Mouse (Mus musculus) left cerebral cortex, postnatal 10 days (tissue): ENCODE measurements around the gene Serinc5. TPM values are rescaled to one million over a fixed set of nuclear protein-coding genes. Genes with fewer than 3 reads are reported as not detected.

Experiments used
- DNase-seq, 2 experiments: peaks; one replicate each; pipeline ENCODE4 v3.0.0; 2021 to 2022; ENCODE audit warnings: low spot score in 2 of 2, mixed read lengths in 1 of 2; ENCODE audit errors: extremely low spot score in 1 of 2
- intact Hi-C: fragments of 180-260 bp; cut with DNase I; formaldehyde crosslinking; loops from one replicate; pipeline ENCODE4 v1.15.1; 2025
- total RNA-seq, 2 experiments: library from RNA; stranded (reverse); gene quantifications; 2 replicates each; pipeline ENCODE4 v1.2.3; 2021

The Serinc5 gene
- total RNA-seq, 2 experiments from 2014 or later = 48.0 to 55.7 TPM

DNA sequence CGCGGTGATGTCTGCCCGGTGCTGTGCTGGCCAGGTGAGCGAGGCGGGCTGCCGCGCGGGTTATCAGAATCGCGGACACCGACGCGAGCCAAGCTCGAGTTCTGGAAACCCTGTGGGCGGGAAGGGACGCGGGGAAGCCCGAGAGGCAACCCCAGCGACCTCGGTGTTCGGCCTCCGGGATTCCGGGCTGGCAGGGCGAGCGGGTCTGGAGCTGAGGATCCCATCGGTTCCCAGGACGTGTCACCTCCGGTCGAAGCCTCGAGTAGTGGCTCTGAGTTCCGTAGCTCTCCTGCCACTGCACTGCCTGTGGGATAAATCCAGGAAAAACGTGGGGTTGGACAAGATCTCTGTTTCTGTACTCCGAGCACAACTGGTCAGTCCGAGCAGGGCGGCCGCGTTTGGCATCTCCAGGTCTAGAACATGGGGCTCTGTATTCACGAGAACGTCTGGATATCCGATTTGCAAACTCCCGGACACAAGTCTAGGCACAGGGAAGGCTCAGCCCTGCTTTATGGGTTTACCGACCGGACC, 428 bp downstream of the Serinc5 start:
- no peak for DNase-seq
- intact Hi-C loops = no loop called here

DNA sequence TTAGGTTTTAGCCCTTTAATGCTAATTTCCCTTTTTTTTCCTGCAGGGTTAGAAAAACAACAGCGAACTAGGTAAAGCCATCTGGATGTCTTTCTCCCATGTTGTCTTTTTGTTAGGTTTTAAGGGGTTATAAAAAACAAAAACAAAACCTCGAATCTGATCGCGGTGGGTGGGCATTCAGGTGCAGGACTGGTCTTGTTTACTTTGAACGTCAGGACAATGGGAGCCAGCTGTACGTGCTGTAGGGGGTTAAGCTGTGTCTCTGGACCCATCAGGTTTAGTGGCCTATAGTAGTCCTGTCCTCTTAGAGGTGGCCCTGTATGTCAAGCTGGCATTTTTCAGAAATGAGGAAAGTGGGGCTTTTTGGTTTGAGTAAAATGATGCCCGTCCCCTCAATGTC, 1.0 kb downstream of the Serinc5 start:
- intact Hi-C loops = no loop called here
- DNase-seq = no peak

DNA sequence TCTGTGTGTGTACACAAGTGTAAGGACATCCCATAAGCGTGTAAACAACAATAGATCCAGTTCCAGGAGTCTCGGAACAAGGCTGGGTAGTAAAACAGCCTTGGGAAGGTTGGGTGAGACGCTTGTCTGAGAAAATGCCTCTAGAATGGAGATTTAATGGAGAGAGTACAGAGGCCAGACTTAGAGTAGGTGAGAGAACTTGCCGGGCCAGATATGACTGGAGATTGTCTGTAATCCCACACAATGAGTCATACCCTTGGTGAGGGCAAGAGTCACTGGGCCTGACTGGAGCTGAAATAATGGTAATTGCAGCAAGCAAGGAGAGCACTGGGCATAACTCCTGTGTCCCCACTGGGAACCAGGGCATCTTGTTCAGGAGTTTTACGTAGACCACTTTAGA, 2.2 kb downstream of the Serinc5 start:
- DNase-seq = no peak
- intact Hi-C loops = no loop called here

DNA sequence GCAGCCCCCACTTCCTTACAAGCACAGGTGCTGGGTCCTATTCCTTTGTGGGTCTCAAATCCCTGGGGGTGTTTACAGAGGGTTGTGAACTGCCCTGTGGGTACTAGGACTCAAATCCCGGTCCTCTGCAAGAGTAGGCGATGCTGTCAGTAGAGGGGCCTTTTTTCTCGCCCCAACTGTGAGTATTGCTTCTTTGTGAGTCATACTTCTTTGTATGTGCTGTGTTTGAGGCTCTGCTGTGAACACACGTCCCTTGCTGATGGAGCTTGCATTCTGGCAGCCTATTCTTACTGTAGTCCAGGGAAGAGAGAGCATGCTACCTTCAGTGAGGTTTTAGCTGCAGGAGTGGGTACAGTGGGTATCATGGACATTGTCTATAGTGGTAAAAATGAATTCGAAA, 4.3 kb downstream of the Serinc5 start:
- intact Hi-C loops = no loop called here
- DNase-seq = no peak

DNA sequence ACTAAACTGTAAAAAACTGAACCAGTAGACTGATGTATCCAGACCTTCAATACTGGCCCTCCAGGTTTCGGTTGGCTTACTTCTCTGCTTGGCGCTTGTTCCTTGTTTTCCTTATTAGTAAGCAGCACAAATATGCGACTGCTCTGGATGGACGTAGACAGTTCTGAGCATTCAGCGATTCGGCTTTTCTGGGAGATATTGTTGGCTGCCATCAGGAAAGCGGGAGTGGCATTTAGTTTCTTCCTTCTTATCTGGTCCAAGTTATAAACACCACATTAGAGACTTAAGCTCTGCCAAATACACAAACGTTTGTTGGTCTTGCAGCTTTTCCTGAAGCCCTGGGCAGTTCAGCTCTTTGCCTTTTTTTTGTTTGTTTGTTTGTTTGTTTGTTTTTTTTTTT, 5.6 kb downstream of the Serinc5 start:
- intact Hi-C loops = no loop called here
- DNase-seq = no peak

DNA sequence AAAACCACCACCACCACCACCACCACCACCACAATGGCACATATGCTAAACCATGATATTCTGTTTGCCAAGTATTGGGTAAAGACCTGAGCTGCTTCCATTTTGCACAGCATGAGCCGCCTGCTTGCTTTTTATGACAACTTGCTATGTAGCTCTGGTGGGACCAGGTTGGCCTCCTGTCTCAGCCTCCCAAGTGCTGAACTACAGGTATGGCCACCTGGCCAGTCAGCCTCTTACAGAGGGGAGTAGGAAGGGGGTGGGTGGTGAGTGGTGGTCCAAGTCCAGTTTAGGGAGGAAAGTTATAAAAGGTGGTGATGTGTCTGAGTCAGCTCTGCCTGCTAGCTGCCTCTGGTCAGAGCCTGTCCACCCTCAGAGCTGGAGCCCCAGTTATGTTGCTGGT, 15.3 kb downstream of the Serinc5 start:
- intact Hi-C loops = no loop called here

DNA sequence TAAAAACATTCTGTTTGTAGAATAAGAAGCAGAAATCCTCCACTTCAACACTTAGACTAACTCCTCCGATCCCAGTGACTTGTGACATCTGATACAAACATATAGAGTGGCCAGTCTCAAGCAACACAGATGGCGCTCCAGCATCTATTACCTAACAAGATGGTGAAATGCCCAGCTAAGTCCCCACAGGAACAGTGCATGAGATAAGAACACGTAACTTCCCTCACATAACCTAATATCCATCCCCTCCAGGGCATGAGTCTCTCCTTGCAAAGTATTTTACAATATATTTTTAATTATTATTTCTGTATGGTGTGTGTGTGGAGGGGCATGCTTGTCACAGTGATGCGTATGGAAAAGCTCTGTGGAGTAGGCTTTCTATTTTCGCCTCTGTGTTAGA, 15.8 kb downstream of the Serinc5 start:
- DNase-seq = no peak
- intact Hi-C loops = no loop called here

More for the DNA sequence above, 15.3 kb downstream of the Serinc5 start:
- DNase-seq = no peak

DNA sequence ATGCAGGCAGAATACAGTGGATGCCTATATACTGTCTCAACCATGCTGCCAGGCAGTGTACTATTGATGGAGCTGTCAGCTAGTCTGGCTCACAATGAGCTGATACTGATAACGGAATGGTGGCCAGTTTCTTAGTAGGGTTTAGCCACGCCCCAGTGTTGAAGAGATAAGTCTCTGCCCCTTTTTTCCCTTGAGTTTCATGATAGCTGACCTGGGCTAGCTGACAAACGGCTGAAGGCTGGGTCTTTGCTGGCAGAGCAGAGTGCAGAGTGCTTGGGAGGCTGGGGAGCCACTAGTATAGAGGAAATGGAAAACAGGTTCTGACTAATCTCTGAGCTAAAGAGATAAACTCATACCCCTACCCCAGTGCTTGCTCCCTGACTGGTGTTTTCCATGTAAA, 18.6 kb downstream of the Serinc5 start:
- no peak for DNase-seq
- intact Hi-C loops = no loop called here

DNA sequence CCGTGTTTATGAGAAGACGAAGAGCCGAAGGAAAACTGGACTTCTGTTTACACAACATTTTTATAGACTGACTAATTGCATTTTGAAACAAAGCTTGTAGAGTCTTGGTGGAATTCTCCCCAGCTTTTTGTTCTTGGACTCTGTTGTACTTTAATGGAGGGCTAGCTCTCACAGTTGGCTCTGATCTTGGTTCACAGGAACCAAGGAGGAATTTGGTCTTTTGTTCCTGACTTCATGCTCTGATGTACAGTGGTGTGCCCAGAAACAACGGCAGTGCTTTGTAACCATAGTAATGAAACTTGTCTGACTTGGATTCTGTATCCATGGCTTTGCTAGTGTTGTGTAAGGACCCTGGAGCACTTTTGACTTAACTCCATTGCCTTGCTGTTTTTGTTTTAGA, 20.6 kb downstream of the Serinc5 start:
- DNase-seq = no peak
- intact Hi-C loops = no loop called here

DNA sequence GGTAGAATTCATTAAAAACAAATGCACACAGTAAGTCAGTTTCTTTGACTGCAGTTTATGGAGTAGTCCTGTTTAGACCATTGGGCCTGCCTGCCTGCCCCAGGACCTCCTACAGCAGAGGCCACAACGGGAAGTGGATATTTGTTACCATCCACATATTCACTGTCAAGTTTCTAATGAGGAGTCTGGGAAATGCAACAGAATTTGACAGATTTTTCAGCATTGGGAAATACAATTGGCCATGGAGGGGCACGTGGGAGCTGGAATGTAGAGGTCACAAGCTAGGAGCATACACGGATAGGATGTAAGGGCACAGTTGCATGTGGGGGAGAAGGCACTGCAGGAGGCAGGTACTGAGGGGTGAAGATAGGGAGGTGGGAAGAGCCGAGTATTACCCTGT, 21.7 kb downstream of the Serinc5 start:
- intact Hi-C loops = no loop called here

DNA sequence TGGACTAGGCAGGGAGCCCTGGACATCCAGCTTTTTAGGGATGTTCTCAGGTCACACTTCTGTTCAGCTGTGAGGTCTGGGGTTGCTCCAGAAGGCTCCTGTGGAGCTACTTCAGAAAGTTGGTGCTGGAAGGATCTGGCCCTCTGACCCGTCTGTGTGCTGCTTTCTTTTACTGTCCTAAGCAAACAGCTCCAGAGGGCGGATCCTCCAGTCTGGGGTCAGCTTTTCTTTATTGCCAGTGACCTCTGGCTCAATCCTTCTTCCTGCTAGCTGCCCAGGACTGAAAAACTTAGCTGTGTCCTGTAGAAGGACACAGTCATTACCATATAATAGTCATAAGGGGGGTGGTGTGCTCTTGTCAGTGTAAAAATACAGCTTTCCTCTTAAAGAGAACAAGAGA, 24.1 kb downstream of the Serinc5 start:
- peak in 1 of 2 experiments; percentile 51 for DNase-seq
- intact Hi-C loops = no loop called here

More for the DNA sequence above, 21.7 kb downstream of the Serinc5 start:
- DNase-seq = no peak

DNA sequence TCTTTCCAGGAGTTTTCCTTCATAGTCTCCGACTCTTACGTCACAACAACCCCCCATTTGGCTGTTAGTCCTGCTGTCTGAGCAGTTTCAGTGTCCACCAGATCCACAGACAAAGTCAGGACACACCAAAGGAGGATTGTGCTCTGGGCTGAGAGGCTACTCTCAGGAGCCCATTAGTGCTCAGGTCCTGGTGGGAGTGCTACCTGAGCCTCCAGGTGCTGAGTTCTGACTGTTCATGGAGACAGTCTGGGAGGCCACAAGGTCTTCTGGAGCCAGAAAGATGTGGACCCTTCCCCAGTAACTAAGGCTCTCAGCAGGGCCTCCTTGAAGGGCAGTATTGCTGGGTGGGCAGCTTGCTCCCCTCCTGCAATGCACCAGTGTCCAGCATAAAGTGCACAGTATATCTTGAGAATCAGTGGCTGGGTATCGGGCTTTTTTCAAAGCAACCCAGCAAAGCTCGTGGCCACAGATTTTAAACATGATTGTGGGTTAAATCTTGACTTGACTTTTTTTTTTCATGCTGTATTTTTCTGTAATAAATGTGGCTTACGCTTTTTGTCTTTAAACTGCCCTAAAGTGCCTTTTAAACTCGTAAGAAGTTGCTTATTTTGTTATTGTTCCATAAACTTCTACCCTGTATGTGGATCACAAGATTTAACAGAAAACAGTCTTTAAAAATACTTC, 25.5 kb downstream of the Serinc5 start:
- intact Hi-C loops = no loop called here
- DNase-seq = no peak

DNA sequence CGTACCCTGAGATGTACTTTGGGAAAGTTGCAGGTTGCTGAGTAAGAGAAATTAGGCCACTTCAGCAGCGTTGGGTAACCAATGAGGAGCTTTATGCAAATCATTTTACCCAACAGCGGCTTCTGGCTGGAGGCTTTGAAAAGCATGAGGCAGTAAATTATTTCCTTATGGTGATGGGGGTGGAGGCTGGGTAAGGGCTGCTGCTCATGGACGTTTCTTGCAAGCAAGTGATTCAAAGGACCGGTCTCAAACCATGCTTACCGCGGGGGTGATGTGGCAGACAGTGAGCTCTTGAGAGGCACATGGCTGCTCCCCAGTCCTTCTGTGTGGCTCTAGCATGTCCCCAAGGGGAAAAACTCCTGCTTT, 26.0 kb downstream of the Serinc5 start:
- DNase-seq = peak in 1 of 2 experiments; percentile 44
- intact Hi-C loops = no loop called here

DNA sequence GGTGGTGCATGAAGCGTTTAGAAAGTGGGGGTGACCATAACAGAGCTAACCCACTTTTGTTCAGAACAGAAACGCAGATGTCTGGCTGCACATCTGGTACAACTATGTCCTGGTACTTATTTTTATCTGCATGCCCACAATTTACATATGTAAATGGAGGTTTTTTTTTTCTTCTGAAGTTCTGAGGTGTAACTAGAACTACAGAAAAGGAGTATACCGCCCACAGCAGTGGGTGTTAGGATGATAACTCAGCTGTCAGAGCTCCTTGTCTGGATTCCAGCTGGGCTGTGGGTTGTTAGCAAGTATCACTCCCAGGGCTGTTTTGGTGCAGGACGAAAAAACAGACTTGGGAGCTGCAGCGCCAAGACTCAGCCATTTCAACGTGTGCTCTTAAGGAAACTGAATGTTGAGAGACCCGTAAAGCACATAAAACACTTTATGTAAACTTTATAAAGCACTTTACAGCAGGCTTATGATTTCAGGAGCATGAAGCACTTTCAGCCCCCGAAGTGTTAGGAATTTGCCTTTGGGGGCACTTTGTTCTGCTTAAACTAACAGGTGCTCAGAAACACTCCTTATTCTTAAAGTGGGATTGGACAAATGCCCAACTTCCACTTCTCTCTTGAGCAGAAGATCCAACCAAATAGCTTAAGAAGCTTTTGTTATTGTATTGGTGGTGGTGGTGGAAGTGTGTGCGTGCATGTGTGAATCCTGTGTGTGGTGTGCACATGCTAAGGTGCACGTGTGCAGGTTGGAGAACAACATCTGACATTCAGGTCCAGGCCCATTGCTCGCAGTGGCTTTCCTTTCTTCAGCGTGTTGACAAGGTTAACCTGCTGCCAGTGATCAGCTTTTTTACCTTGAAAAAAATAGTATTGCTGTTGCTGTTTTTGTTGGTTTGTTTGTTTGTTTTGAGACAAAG, 28.5 kb downstream of the Serinc5 start:
- peak in 1 of 2 experiments; percentile 51 for DNase-seq
- intact Hi-C loops = no loop called here

DNA sequence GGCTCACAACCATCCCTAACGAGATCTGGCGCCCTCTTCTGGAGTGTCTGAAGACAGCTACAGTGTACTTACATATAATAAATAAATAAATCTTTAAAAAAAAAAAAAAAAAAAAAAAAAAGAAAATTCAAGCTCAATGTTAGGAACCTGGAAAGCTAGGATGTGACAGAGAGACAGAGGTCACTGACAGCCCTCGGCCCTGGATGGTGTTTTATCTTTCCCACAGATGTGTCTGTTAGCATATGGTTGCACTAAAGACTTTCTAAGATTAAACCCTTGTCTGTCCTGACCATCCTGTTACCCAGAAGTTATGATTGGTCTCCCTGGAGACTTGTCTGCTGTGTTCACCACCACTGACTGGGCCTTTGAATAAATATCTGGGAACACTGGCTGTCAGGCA, 33.3 kb downstream of the Serinc5 start:
- intact Hi-C loops = no loop called here
- DNase-seq = no peak

DNA sequence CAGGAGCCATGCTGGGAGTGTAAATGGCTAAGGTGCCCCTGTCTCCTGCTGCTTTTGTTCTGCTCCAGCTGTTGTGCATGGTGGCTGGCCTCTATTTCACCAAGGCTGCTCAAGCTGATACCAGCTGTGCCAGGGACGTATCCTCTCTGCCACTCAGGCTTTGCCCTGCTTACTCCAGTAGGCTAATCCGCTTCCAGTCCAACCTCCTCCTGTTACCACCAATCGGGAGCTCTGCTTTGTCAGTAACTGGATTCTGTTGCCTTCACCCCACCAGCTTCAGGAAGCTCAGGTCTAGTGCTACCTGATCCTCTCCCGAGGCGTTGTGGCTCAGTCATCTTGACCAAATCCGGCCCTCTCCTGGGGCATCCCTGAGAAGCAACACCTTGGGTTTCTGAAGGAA, 33.9 kb downstream of the Serinc5 start:
- DNase-seq = no peak
- intact Hi-C loops = no loop called here

DNA sequence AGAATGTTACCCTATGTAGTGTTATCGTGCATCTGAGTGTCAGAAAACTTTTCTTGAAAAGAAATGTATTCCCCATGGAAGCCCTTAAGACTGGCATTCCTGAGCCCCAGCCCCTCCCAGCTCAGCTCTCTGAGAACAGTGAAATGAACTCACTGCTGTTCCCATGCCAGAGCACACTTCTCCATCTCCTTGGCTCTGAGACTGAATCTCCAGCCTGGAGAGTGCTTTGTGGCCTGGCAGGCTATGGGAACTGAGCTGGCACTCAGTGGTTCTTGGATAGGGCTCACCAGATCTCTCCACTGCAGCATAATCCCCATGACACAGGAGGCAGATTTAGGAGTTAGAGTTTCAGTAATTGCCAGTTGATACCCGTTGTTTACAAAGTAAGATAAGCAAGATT, 36.8 kb downstream of the Serinc5 start:
- DNase-seq = no peak
- intact Hi-C loops = no loop called here

DNA sequence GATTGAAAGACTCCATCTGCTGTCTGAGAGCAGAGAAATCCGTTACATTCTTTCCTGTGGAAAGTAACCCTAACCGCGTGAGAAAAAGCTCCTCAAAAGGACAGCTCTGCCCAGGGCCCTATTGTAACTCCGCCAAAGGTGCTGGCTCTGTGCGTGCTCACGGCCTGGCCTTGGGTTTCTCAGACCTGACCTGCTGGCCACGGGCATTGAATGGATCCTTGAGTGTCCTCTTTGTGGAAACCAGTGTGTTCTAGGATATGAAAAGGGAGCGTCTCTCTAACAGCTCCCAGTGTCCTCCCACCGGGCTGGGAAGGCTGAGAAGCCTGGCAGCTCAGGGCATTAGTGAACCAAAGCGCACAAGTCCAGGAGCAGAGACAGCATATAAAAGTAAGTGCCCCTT, 38.2 kb downstream of the Serinc5 start:
- DNase-seq = no peak
- intact Hi-C loops = no loop called here

DNA sequence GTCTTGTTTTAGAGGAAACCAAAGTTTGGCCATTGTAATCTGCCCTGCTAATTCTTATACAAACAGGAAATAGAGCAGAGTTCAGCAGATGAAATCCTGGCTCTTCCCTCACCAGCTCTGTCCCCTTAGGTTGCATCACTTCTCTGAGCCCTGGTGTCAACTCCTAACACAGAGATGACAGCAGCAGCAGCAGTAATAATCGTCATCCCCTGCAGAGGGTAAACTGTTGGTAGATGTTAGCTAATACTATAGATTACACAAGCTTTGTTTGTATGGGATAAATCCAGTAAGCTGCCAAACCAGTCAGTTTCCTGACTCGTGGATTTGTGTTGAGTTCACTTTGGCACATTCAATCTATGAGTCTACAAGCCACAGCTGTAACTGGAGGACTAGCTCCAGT, 40.1 kb downstream of the Serinc5 start:
- intact Hi-C loops = no loop called here
- DNase-seq = no peak

DNA sequence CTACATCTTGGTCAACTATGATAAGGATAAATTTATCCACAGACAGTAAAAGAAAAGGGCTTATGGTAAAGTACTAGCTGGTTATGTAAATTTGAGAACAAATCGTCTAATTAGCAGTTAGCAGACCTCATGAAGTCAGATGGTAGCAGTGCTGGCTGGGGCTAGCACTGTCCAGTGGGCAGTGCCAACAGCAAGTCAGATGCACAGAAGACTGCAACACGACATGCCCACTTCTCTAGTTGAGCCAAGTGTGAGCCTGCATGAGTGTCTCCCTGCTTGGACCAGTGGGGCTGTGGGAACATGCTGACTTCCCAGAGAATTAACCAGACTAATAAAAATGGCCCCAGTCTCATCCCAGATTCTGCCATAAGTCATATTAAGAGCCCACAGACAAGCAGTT, 41.6 kb downstream of the Serinc5 start:
- DNase-seq = no peak
- intact Hi-C loops = no loop called here
